Mouse (Mus musculus): ENCODE measurements around the gene Sv2a. TPM values are rescaled to one million over a fixed set of nuclear protein-coding genes. Genes with fewer than 3 reads are reported as not detected.
"Not testable (repeated sequence)": the region's sequence is repeated elsewhere in the genome, so short reads cannot be mapped to it uniquely, and the experiment has no call there.

The Sv2a gene
- total RNA-seq, 2 experiments from 2014 or later = 0.21 to 0.39 TPM

GRCm38 (mm10) chr3:96172197-96173178 lies 8.5 kb upstream of the Sv2a start, which contains the start of gene Sf3b4:
Gene Sf3b4 (plus strand): TSS chr3:96172332.
- peak; percentile 93 for ATAC-seq (replicated peaks; ENCODE audit: poor library complexity, severe bottlenecking)

- no peak for ATAC-seq (replicated peaks; ENCODE audit: poor library complexity, severe bottlenecking)
Measured at GRCm38 (mm10) chr3:96173185-96173584, 7.8 kb upstream of the Sv2a start.

GRCm38 (mm10) chr3:96174042-96174441 lies 6.9 kb upstream of the Sv2a start:
- ATAC-seq (replicated peaks; ENCODE audit: poor library complexity, severe bottlenecking) = not testable (repeated sequence)

GRCm38 (mm10) chr3:96175251-96175650 lies 5.7 kb upstream of the Sv2a start:
- no peak for ATAC-seq (replicated peaks; ENCODE audit: poor library complexity, severe bottlenecking)

- ATAC-seq (replicated peaks; ENCODE audit: poor library complexity, severe bottlenecking) = no peak
Measured at GRCm38 (mm10) chr3:96178427-96178826, 2.5 kb upstream of the Sv2a start.

- ATAC-seq (replicated peaks; ENCODE audit: poor library complexity, severe bottlenecking) = no peak
Measured at GRCm38 (mm10) chr3:96178902-96179301, 2.0 kb upstream of the Sv2a start.

GRCm38 (mm10) chr3:96179531-96179930 lies 1.4 kb upstream of the Sv2a start:
- no peak for ATAC-seq (replicated peaks; ENCODE audit: poor library complexity, severe bottlenecking)

GRCm38 (mm10) chr3:96181510-96182381 lies 795 bp downstream of the Sv2a start:
- no peak for ATAC-seq (replicated peaks; ENCODE audit: poor library complexity, severe bottlenecking)

GRCm38 (mm10) chr3:96182382-96182776 lies 1.4 kb downstream of the Sv2a start:
- ATAC-seq (replicated peaks; ENCODE audit: poor library complexity, severe bottlenecking) = peak; percentile 18; the same call in 1 of the 2 replicates

GRCm38 (mm10) chr3:96192977-96193376 lies 12.0 kb downstream of the Sv2a start:
- ATAC-seq (replicated peaks; ENCODE audit: poor library complexity, severe bottlenecking) = no peak

GRCm38 (mm10) chr3:96194966-96195365 lies 14.0 kb downstream of the Sv2a start:
- ATAC-seq (replicated peaks; ENCODE audit: poor library complexity, severe bottlenecking) = peak; percentile 54

GRCm38 (mm10) chr3:96195616-96196313 lies 14.8 kb downstream of the Sv2a start:
- no peak for ATAC-seq (replicated peaks; ENCODE audit: poor library complexity, severe bottlenecking)

- ATAC-seq (replicated peaks; ENCODE audit: poor library complexity, severe bottlenecking) = no peak
Measured at GRCm38 (mm10) chr3:96196437-96197128, 15.6 kb downstream of the Sv2a start.

GRCm38 (mm10) chr3:96197129-96197749 lies 16.3 kb downstream of the Sv2a start:
- ATAC-seq (replicated peaks; ENCODE audit: poor library complexity, severe bottlenecking) = peak; percentile 68

GRCm38 (mm10) chr3:96198181-96198580 lies 17.2 kb downstream of the Sv2a start:
- ATAC-seq (replicated peaks; ENCODE audit: poor library complexity, severe bottlenecking) = peak; percentile 49

GRCm38 (mm10) chr3:96198601-96199251 lies 17.8 kb downstream of the Sv2a start:
- ATAC-seq (replicated peaks; ENCODE audit: poor library complexity, severe bottlenecking) = not testable (repeated sequence)

GRCm38 (mm10) chr3:96199731-96200130 lies 18.8 kb downstream of the Sv2a start:
- ATAC-seq (replicated peaks; ENCODE audit: poor library complexity, severe bottlenecking) = no peak

GRCm38 (mm10) chr3:96207819-96208218 lies 26.9 kb downstream of the Sv2a start:
- no peak for ATAC-seq (replicated peaks; ENCODE audit: poor library complexity, severe bottlenecking)

GRCm38 (mm10) chr3:96209242-96209641 lies 28.3 kb downstream of the Sv2a start:
- no peak for ATAC-seq (replicated peaks; ENCODE audit: poor library complexity, severe bottlenecking)

Data from granulocyte monocyte progenitor cell, adult 5-6 weeks (primary cell).